Mouse (Mus musculus) kidney, postnatal 0 days (tissue): Measurements from ENCODE around the gene Chrdl1. TPM values are rescaled to one million over a fixed set of nuclear protein-coding genes. Genes with fewer than 3 reads are reported as not detected.

Experiments used
- ATAC-seq: fragments of 200-750 bp; cut with Nextera tagmentation; replicated peaks from 2 replicates; pipeline ENCODE4 v1.8.0; 2017; ENCODE audit warnings: low read depth, moderate number of reproducible peaks, moderate TSS enrichment, moderate library complexity; ENCODE audit not compliant: low FRiP score
- DNase-seq: peaks from one replicate; pipeline ENCODE4 v3.0.0-alpha.2; 2016; ENCODE audit warnings: low spot score
- H3K27ac ChIP-seq: fragments of 300-500 bp; sonication (generic); 2 replicates; pipeline ENCODE4 v1.5.1; 2014; ENCODE audit warnings: mild to moderate bottlenecking
- H3K27me3 ChIP-seq: fragments of 300-500 bp; sonication (generic); 2 replicates; pipeline ENCODE4 v1.6.1; 2014; ENCODE audit warnings: low read length, mixed read lengths; ENCODE audit not compliant: insufficient read depth
- H3K36me3 ChIP-seq: fragments of 300-500 bp; sonication (generic); 2 replicates; pipeline ENCODE4 v1.6.1; 2014; ENCODE audit warnings: low read length, mixed read lengths; ENCODE audit not compliant: insufficient read depth
- H3K4me1 ChIP-seq: fragments of 300-500 bp; sonication (generic); replicated peaks from 2 replicates; pipeline ENCODE4 v1.6.1; 2014; ENCODE audit warnings: antibody characterized with exemption, low read length, mixed read lengths; ENCODE audit not compliant: insufficient read depth
- H3K4me2 ChIP-seq: fragments of 300-500 bp; sonication (generic); 2 replicates; pipeline ENCODE4 v1.6.1; 2014; ENCODE audit warnings: mild to moderate bottlenecking, low read length, moderate library complexity, mixed read lengths
- H3K4me3 ChIP-seq: fragments of 300-500 bp; sonication (generic); replicated peaks from 2 replicates; pipeline ENCODE4 v1.5.1; 2014; ENCODE audit warnings: low read depth, low read length
- H3K9ac ChIP-seq: fragments of 300-500 bp; sonication (generic); 2 replicates; pipeline ENCODE4 v1.6.1; 2014; ENCODE audit warnings: low read depth, low read length
- H3K9me3 ChIP-seq: fragments of 300-500 bp; sonication (generic); replicated peaks from 2 replicates; pipeline ENCODE4 v1.6.1; 2016; ENCODE audit warnings: low read length, inconsistent platforms, mixed read lengths
- CTCF ChIP-seq: IDR thresholded peaks from 2 replicates; pipeline ENCODE4 v1.5.1; 2016; ENCODE audit warnings: antibody characterized with exemption, low read depth, mild to moderate bottlenecking, moderate library complexity
- WGBS: fragments of 180-500 bp; shearing (Covaris S2); extraction: QIAGEN DNeasy Blood & Tissue Kit; methylation state at CpG from one replicate; pipeline ENCODE4 v1.1.7; 2014; 5-methylcytosine and 5-hydroxymethylcytosine counted together
- polyA plus RNA-seq: library from polyadenylated mRNA; unstranded; fragments of >200 nt; fragmentation: Nextera tagmentation; extraction: Ambion mirVana; gene quantifications from 2 replicates; pipeline ENCODE4 v1.2.1, GENCODE M21; 2015

Chrdl1 gene
- polyA plus RNA-seq, 1 experiment from 2014 or later = 2.3 TPM

DNA sequence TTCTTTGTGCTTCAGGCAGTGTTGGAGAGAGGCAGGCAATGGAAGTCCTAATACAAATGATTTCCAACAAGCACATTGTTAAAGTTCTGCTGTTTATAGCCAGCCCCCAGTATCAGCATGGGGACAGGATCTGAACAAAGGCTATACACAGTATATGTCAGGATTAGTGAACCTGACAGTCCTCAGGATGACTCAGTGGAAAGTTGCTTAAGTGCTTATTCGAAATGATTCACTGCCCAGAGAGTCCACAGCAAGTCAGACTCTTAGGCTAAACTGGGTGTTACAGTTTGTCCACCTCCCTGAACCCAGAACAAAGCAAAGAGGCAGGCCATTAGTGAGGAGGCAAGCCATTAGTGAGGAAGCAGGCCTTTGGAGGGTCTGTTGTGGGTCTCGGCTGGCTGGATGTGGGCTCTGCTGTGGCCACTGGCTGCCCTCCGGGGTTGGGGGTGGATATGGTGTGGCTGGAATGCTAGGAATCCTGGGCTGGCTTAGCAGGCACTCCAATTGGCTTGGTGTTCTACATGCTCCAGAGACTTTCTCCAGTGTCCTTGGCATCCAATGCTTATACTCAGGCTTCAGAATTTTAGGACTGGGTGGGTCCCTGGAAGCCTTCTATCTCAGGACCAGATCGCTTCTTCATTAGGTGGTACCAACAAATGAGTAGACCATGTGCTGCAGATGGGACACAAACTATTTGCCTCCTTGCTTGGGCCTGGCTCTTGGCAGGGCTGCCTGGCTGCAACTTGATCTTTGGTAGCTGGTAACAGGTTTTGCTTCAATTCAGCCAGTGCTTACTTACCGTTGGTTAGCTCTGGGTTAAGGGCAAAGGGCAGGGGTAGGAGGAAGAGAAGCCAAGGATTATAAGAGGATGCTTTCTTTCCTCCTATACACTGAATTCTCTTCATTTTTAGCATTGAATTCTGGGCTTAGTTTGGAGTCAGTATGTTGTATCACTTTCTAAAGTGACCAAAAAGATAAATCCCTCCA is 49.3 kb downstream of the Chrdl1 start:
- 0 out of 2 replicates have a peak overlapping the region, but pooled peaks have one; percentile 22 for H3K27ac ChIP-seq
- peak; percentile 91 for ATAC-seq

DNA sequence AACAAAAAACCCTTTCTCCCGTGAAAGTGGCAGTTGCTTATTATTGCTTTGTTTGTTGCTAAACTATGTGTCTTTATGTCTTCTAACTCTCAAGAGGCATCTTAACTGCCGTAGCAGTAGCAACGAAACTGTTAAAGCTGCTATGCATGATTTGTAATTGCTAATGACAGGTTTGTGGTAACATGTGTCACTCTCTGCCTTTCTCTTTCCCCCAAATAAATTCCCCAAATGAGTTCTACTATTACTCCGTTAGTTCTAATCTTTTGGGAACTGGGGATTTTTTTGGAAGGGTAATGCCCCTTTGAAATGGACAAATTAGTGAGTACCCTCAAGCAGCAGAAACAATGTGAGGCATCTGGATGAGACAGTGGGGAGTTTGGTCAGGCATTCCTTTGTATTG is 55.9 kb downstream of the Chrdl1 start:
- WGBS = 55% methylated on average over 4 of the region's 4 CpGs
- ATAC-seq (no peak), DNase-seq (no peak)
- Histone ChIP-seq H3K9me3 (no peaks in the 10 kb centered on the region), H3K27me3 (0 out of 2 replicates have a peak, but pooled peaks cover 3% of the 10 kb centered on the region), H3K4me1 (no peaks in the 10 kb centered on the region), H3K27ac (no peak overlapping the region), H3K4me3 (no peak overlapping the region), H3K4me2 (no peak overlapping the region), H3K36me3 (no peaks in the 10 kb centered on the region), H3K9ac (no peak overlapping the region)
- no peak for TF ChIP-seq CTCF

More for the DNA sequence above, 49.3 kb downstream of the Chrdl1 start:
- Histone ChIP-seq H3K9ac (no peak overlapping the region), H3K9me3 (no peaks in the 10 kb centered on the region), H3K4me1 (no peaks in the 10 kb centered on the region), H3K4me3 (no peak overlapping the region), H3K4me2 (no peak overlapping the region), H3K27me3 (no peaks in the 10 kb centered on the region), H3K36me3 (no peaks in the 10 kb centered on the region)
- no peak for TF ChIP-seq CTCF
- 52% methylated on average over 5 of the region's 5 CpGs for WGBS
- DNase-seq = peak; percentile 9

DNA sequence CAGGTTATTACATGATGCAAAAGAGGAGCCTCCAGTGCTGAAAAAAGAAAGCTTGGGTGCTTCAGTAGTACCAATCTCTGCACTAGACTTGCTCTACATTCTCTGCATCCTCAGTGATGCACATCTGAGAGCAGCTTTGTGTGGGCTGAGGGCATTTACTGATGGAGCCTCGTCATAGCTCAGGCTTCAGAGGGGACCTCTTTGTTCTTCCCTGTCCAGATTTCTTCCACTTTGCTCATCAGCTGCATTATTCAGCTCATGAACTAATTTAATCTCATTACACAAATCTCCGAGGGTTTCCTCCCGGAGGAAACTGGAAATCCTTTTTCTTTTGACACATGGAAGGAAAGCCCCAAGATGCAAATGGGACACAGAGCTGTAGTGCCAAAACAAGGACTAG is 56.5 kb downstream of the Chrdl1 start:
- no peak for ATAC-seq
- Histone ChIP-seq H3K4me1 (no peaks in the 10 kb centered on the region), H3K27me3 (0 out of 2 replicates have a peak, but pooled peaks cover 3% of the 10 kb centered on the region), H3K9ac (no peak overlapping the region), H3K9me3 (no peaks in the 10 kb centered on the region), H3K4me3 (no peak overlapping the region), H3K27ac (no peak overlapping the region), H3K4me2 (no peak overlapping the region), H3K36me3 (no peaks in the 10 kb centered on the region)
- DNase-seq = no peak
- 68% methylated on average over 3 of the region's 3 CpGs for WGBS
- no peak for TF ChIP-seq CTCF

GRCm38 (mm10) chrX:143336661-143337060 is 57.4 kb downstream of the Chrdl1 start:
- TF ChIP-seq CTCF = no peak
- H3K36me3 ChIP-seq = no peaks in the 10 kb centered on the region
- WGBS = 93% methylated on average over 4 of the region's 4 CpGs
- ATAC-seq (no peak), DNase-seq (no peak)
- H3K9ac ChIP-seq = no peak overlapping the region
- H3K9me3 ChIP-seq = no peaks in the 10 kb centered on the region
- 0 out of 2 replicates have a peak, but pooled peaks cover 3% of the 10 kb centered on the region for H3K27me3 ChIP-seq
- no peak overlapping the region for H3K27ac ChIP-seq
- no peak overlapping the region for H3K4me3 ChIP-seq
- no peak overlapping the region for H3K4me2 ChIP-seq
- no peaks in the 10 kb centered on the region for H3K4me1 ChIP-seq

DNA sequence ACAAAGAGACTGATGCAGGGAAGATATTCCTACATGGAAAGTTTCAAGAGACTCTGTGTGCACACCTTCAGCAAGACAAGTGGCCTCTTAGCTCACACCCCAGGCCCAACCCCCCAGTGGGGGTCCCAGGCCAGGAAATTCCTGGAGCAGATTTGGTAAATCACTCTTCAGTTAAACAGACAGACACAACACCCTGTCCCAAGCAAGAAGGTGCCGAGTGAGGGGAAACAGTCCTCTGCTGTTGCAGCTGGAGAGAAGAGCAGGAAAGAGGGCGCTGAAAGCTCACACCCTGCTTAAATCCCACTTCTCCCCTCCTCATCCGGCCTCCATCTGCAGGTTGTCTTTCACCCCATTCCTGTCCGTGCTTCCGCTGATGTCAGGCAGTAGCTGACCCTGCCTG is 58.2 kb downstream of the Chrdl1 start:
- no peak for DNase-seq
- 38% methylated on average over 5 of the region's 5 CpGs for WGBS
- ATAC-seq = no peak
- Histone ChIP-seq H3K4me1 (no peaks in the 10 kb centered on the region), H3K27me3 (0 out of 2 replicates have a peak, but pooled peaks cover 3% of the 10 kb centered on the region), H3K4me3 (no peak overlapping the region), H3K9ac (no peak overlapping the region), H3K9me3 (no peaks in the 10 kb centered on the region), H3K27ac (no peak overlapping the region), H3K4me2 (no peak overlapping the region), H3K36me3 (no peaks in the 10 kb centered on the region)
- TF ChIP-seq CTCF = no peak

DNA sequence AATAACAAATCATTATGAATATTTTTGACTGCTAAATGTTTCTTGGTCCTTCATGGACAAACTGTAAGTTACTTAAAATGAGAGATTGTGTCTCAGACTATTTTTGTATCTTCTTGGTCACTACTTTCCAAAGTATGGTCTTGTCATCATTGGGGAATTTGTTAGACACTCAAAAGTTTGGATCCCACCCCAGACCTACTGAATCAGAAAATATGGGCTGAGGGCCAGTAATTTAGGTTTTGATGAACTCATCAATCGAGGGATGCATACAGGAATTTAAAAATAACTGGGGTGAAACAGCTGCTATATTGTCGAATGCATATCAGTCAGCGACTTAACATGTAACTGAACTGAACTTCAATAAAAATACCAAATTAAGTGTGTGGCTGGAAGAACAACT is 80.9 kb downstream of the Chrdl1 start:
- Histone ChIP-seq H3K36me3 (no peaks in the 10 kb centered on the region), H3K9me3 (no peaks in the 10 kb centered on the region), H3K4me3 (no peak overlapping the region), H3K4me1 (no peaks in the 10 kb centered on the region), H3K4me2 (no peak overlapping the region), H3K27ac (no peak overlapping the region), H3K27me3 (no peaks in the 10 kb centered on the region), H3K9ac (no peak overlapping the region)
- ATAC-seq (no peak), DNase-seq (no peak)
- 80% methylated on average over 3 of the region's 3 CpGs for WGBS
- TF ChIP-seq CTCF = no peak
